Mouse (Mus musculus): Measurements from ENCODE around the gene Gm28048.

DNA sequence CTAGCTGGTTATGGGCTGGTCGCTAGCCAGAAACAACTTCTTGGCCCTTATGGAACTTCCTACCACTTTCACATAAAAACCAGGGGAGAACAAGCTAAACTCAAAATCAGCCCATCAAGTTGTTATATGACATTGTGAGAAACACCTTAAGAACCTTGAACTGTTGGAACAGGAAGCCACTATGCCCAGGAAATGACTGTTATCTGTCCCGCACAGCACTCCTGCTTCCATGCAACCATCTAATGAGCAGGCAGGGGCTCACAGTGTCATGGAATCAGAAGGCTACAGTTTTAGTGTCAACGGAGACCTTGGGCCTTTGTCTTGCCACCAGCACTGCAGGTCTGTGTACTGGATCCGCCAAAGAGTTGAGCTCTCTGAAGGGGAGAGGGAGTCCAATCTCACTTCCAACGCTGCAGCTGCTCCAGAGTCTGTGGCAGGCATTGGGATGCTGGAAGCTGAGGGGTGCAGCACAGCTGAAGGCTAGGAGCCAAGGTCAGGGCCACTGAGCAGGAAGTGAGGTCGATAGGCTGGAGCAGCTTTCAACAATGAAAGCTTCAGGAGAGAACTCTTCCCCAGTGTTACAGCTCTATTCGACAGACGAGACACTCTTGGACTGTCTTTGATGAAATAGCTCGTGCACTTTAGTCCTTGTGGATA, 157.7 kb downstream of the Gm28048 start:
- TF ChIP-seq CTCF (IDR thresholded peaks at IDR 0.05): no peak
- TF ChIP-seq POLR2A (IDR thresholded peaks at IDR 0.05; ENCODE audit: insufficient read depth, low read depth, low read length): no peak
- no peak for TF ChIP-seq EP300 (IDR thresholded peaks at IDR 0.05; ENCODE audit: insufficient read depth, low read depth, low read length)
